Mouse (Mus musculus): ENCODE results near the gene Schip1.

Gene Schip1

GRCm38 (mm10) chr3:68130386-68130785 lies 65.8 kb downstream of the Schip1 start:
- in situ Hi-C loops (cut with MboI) = no loop called here

- in situ Hi-C loops (cut with MboI) = no loop called here
Measured at GRCm38 (mm10) chr3:68138833-68139627, 74.4 kb downstream of the Schip1 start.

- in situ Hi-C loops (cut with MboI) = no loop called here
Measured at GRCm38 (mm10) chr3:68150688-68151087, 86.1 kb downstream of the Schip1 start.

GRCm38 (mm10) chr3:68160175-68160574 lies 95.6 kb downstream of the Schip1 start:
- in situ Hi-C loops (cut with MboI) = no loop called here

- in situ Hi-C loops (cut with MboI) = no loop called here
Measured at GRCm38 (mm10) chr3:68160760-68161159, 96.2 kb downstream of the Schip1 start.

GRCm38 (mm10) chr3:68178248-68178647 lies 113.6 kb downstream of the Schip1 start:
- in situ Hi-C loops (cut with MboI) = no loop called here

GRCm38 (mm10) chr3:68187471-68187870 lies 122.9 kb downstream of the Schip1 start:
- in situ Hi-C loops (cut with MboI) = no loop called here

GRCm38 (mm10) chr3:68189100-68189499 lies 124.5 kb downstream of the Schip1 start:
- in situ Hi-C loops (cut with MboI) = no loop called here

- in situ Hi-C loops (cut with MboI) = no loop called here
Measured at GRCm38 (mm10) chr3:68196933-68197332, 132.3 kb downstream of the Schip1 start.

- in situ Hi-C loops (cut with MboI) = no loop called here
Measured at GRCm38 (mm10) chr3:68201214-68201613, 136.6 kb downstream of the Schip1 start.

- in situ Hi-C loops (cut with MboI) = no loop called here
Measured at GRCm38 (mm10) chr3:68202162-68202902, 137.7 kb downstream of the Schip1 start.

- in situ Hi-C loops (cut with MboI) = no loop called here
Measured at GRCm38 (mm10) chr3:68203934-68204467, 139.4 kb downstream of the Schip1 start.

GRCm38 (mm10) chr3:68210422-68210821 lies 145.8 kb downstream of the Schip1 start:
- in situ Hi-C loops (cut with MboI) = no loop called here

GRCm38 (mm10) chr3:68221452-68221851 lies 156.8 kb downstream of the Schip1 start:
- in situ Hi-C loops (cut with MboI) = no loop called here

- in situ Hi-C loops (cut with MboI) = no loop called here
Measured at GRCm38 (mm10) chr3:68239887-68240286, 175.3 kb downstream of the Schip1 start.

GRCm38 (mm10) chr3:68243239-68243638 lies 178.6 kb downstream of the Schip1 start:
- in situ Hi-C loops (cut with MboI) = no loop called here

GRCm38 (mm10) chr3:68246154-68246553 lies 181.6 kb downstream of the Schip1 start:
- in situ Hi-C loops (cut with MboI) = no loop called here

GRCm38 (mm10) chr3:68250589-68250988 lies 186.0 kb downstream of the Schip1 start:
- in situ Hi-C loops (cut with MboI) = no loop called here

GRCm38 (mm10) chr3:68252335-68252734 lies 187.7 kb downstream of the Schip1 start:
- in situ Hi-C loops (cut with MboI) = no loop called here

- in situ Hi-C loops (cut with MboI) = no loop called here
Measured at GRCm38 (mm10) chr3:68262304-68262703, 197.7 kb downstream of the Schip1 start.

GRCm38 (mm10) chr3:68267905-68268304 lies 203.3 kb downstream of the Schip1 start:
- in situ Hi-C loops (cut with MboI) = no loop called here

- in situ Hi-C loops (cut with MboI) = no loop called here
Measured at GRCm38 (mm10) chr3:68269251-68269650, 204.6 kb downstream of the Schip1 start.

- in situ Hi-C loops (cut with MboI) = no loop called here
Measured at GRCm38 (mm10) chr3:68270246-68270645, 205.6 kb downstream of the Schip1 start.

All from mature B cell (primary cell).